Mouse (Mus musculus): ENCODE measurements around the gene Sart1. TPM values are rescaled to one million over a fixed set of nuclear protein-coding genes. Genes with fewer than 3 reads are reported as not detected.

The Sart1 gene
- total and polyA plus RNA-seq, 3 experiments: 40.5 to 183 (median 75.5) TPM

DNA sequence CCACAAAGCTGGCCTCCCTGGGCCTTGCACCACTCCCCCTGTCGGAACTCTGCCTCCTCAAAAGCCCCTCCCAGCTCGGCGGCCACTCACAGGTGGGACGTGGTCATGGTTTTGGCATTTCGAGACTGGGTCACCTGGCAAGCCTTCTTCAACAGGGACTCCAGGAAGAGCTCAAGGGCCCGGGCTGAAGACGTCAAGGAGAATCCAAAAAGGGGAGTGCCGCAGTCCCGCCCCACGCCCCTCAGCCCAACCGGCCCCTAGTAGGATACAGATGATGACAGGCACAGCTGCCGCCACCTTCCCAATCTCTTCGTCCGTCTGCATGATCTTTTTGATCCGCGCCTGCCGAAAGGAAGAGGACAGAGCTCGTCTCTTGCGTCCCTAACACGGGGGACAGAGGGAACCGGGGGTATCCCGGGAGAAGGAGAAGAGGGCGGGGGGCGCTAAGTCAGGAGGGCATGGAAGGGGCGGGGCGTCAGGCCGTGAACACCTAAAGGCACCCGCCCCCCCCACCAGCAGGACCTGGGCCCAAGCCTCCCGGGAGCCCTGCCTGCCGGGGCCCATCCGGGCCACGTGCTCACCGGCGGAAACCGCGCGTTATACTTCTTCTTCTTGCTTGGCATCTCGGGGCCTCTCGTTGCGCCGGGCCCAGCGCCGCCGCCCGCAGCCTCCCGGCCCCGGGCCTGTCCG lies 35.7 kb upstream of the Sart1 start:
- no peak for ATAC-seq (ENCODE audit: extremely low read depth, insufficient number of reproducible peaks, low FRiP score, poor library complexity, severe bottlenecking)
- Histone ChIP-seq H3K9me3 (replicated peaks) (no peaks in the 10 kb centered on the region), H3K27me3 (ENCODE audit: insufficient read depth, low read length) (no peaks in the 10 kb centered on the region), H3K36me3 (replicated peaks) (peaks cover 74% of the 10 kb centered on the region), H3K4me1 (ENCODE audit: insufficient read depth, low read depth, low read length) (peaks cover 55% of the 10 kb centered on the region), H3K4me3 (ENCODE audit: low read depth, low read length) (peak overlapping the region; percentile 100)
- DNase-seq (ENCODE audit: low spot score): peak; percentile 51
- no peak for TF ChIP-seq POLR2AphosphoS5 (IDR thresholded peaks at IDR 0.05; ENCODE audit: insufficient replicate concordance, low read depth, low read length)
- TF ChIP-seq GATA2 (IDR thresholded peaks at IDR 0.05; ENCODE audit: borderline replicate concordance, low read depth, low read length): no peak
- no peak for TF ChIP-seq TAL1 (conservative IDR thresholded peaks at IDR 0.05; ENCODE audit: low read depth, low read length)
- no peak for TF ChIP-seq CTCF (IDR thresholded peaks at IDR 0.05; ENCODE audit: low read depth, low read length)
- no peak for TF ChIP-seq GATA1 (IDR thresholded peaks at IDR 0.05; ENCODE audit: borderline replicate concordance, low read length)

DNA sequence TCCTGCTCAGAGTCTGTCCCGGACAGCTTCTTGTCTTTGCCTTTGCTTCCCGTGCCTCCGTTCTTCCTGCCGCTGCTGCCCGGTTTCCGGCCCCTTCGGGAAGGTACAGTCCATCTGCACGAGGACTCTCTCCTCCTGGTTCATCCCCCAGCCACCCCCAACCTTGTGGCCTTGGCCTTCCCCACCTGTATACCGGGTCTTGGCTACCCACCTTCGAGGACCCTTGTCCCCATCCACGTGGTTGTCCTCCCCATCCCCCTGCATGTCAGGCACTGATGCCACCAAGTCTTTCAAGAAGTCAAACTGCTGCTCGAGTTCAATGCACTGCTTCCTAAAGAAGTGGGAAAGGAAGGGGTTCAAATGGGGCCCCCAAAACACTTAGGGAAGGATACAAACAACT lies 35.1 kb upstream of the Sart1 start:
- no peak for TF ChIP-seq GATA2 (IDR thresholded peaks at IDR 0.05; ENCODE audit: borderline replicate concordance, low read depth, low read length)
- TF ChIP-seq POLR2AphosphoS5 (IDR thresholded peaks at IDR 0.05; ENCODE audit: insufficient replicate concordance, low read depth, low read length): no peak
- no peak for TF ChIP-seq TAL1 (conservative IDR thresholded peaks at IDR 0.05; ENCODE audit: low read depth, low read length)
- TF ChIP-seq CTCF (IDR thresholded peaks at IDR 0.05; ENCODE audit: low read depth, low read length): no peak
- no peak for TF ChIP-seq GATA1 (IDR thresholded peaks at IDR 0.05; ENCODE audit: borderline replicate concordance, low read length)
- ATAC-seq (ENCODE audit: extremely low read depth, insufficient number of reproducible peaks, low FRiP score, poor library complexity, severe bottlenecking): no peak
- DNase-seq (ENCODE audit: low spot score): no peak

DNA sequence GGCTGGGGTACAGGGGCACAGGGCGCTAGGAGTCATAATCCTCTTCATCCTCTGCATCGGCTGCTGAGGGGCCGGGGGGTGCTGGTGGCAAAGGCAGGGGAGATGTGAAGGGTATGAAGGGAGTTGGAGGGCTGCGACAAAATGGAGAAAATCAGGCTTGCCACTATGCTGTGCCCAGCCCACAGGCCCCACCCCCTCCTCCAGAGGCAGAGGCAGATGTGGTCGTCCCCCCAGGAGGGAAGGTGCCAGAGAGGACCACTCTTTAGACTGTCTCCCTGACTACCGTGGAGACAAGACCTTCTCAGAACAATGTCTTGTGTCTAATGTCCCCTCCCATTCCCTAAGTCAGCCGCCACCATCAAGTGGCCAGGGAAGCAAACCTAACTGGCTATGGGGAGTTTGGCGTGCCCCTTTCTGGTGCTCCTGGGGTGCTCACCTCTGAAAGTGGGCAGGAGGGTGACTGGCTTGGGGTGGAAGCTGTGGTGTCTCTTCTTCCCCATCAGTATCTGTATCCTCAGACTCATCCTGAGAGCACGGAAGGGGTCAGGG lies 34.5 kb upstream of the Sart1 start:
- no peak for DNase-seq (ENCODE audit: low spot score)
- TF ChIP-seq CTCF (IDR thresholded peaks at IDR 0.05; ENCODE audit: low read depth, low read length) (no peak), TAL1 (conservative IDR thresholded peaks at IDR 0.05; ENCODE audit: low read depth, low read length) (no peak), POLR2AphosphoS5 (IDR thresholded peaks at IDR 0.05; ENCODE audit: insufficient replicate concordance, low read depth, low read length) (no peak), GATA2 (IDR thresholded peaks at IDR 0.05; ENCODE audit: borderline replicate concordance, low read depth, low read length) (no peak), GATA1 (IDR thresholded peaks at IDR 0.05; ENCODE audit: borderline replicate concordance, low read length) (no peak)
- no peaks in the 10 kb centered on the region for H3K9me3 ChIP-seq (replicated peaks)
- ATAC-seq (ENCODE audit: extremely low read depth, insufficient number of reproducible peaks, low FRiP score, poor library complexity, severe bottlenecking): no peak
- no peaks in the 10 kb centered on the region for H3K27me3 ChIP-seq (ENCODE audit: insufficient read depth, low read length)
- H3K4me1 ChIP-seq (ENCODE audit: insufficient read depth, low read depth, low read length): peaks cover 49% of the 10 kb centered on the region
- peak overlapping the region; percentile 100; the same call in 1 of the 2 replicates for H3K4me3 ChIP-seq (ENCODE audit: low read depth, low read length)
- H3K36me3 ChIP-seq (replicated peaks): peaks cover 70% of the 10 kb centered on the region

More for the DNA sequence above, 35.1 kb upstream of the Sart1 start:
- Histone ChIP-seq H3K36me3 (replicated peaks) (peaks cover 70% of the 10 kb centered on the region), H3K4me3 (ENCODE audit: low read depth, low read length) (peak overlapping the region; percentile 100), H3K27me3 (ENCODE audit: insufficient read depth, low read length) (no peaks in the 10 kb centered on the region), H3K9me3 (replicated peaks) (no peaks in the 10 kb centered on the region), H3K4me1 (ENCODE audit: insufficient read depth, low read depth, low read length) (peaks cover 50% of the 10 kb centered on the region)

DNA sequence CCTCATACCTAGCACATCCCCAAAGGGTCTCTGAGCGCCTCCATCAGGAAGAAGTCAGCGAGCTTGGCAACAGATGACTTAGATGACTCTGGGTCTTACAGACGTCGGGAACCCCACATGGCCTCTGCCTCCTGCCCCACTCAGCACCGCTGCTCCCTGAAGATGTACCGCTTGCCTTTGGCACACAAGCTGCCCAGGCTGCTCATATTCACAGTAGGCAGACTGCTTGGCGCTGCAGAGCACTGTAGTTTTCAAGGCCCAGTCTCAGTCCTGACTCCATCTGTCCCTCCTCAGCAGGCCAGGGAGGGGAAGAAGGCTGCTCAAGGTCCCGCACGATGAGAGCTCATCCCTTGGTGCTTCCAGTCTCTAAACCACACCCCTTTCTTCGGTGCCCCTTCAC lies 33.8 kb upstream of the Sart1 start:
- Histone ChIP-seq H3K27me3 (ENCODE audit: insufficient read depth, low read length) (no peaks in the 10 kb centered on the region), H3K4me1 (ENCODE audit: insufficient read depth, low read depth, low read length) (peaks cover 45% of the 10 kb centered on the region), H3K36me3 (replicated peaks) (peaks cover 71% of the 10 kb centered on the region), H3K9me3 (replicated peaks) (no peaks in the 10 kb centered on the region), H3K4me3 (ENCODE audit: low read depth, low read length) (no peak overlapping the region)
- DNase-seq (ENCODE audit: low spot score): no peak
- TF ChIP-seq POLR2AphosphoS5 (IDR thresholded peaks at IDR 0.05; ENCODE audit: insufficient replicate concordance, low read depth, low read length): no peak
- no peak for TF ChIP-seq CTCF (IDR thresholded peaks at IDR 0.05; ENCODE audit: low read depth, low read length)
- no peak for TF ChIP-seq TAL1 (conservative IDR thresholded peaks at IDR 0.05; ENCODE audit: low read depth, low read length)
- TF ChIP-seq GATA1 (IDR thresholded peaks at IDR 0.05; ENCODE audit: borderline replicate concordance, low read length): no peak
- no peak for TF ChIP-seq GATA2 (IDR thresholded peaks at IDR 0.05; ENCODE audit: borderline replicate concordance, low read depth, low read length)
- ATAC-seq (ENCODE audit: extremely low read depth, insufficient number of reproducible peaks, low FRiP score, poor library complexity, severe bottlenecking): no peak

DNA sequence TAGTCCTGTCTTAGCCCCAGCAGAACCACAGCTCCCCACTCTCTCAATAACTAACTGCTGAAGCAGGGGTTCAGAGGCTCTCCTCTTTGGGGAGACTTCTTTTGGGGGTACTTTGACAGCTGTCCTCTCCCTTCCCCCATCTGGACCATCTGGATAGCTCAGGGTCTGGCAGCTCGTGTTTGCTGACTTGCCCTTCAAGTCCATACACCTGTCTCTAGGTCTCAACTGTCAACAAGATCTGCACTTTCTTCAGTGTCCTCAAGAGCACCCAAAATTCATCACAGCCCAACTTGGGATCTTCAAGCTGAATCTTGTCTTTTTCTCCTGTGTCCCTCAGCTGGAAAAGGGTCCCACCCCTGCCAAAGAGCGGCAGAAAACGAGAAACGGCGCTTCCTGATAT lies 33.3 kb upstream of the Sart1 start:
- TF ChIP-seq GATA1 (IDR thresholded peaks at IDR 0.05; ENCODE audit: borderline replicate concordance, low read length) (no peak), CTCF (IDR thresholded peaks at IDR 0.05; ENCODE audit: low read depth, low read length) (no peak), TAL1 (conservative IDR thresholded peaks at IDR 0.05; ENCODE audit: low read depth, low read length) (no peak), GATA2 (IDR thresholded peaks at IDR 0.05; ENCODE audit: borderline replicate concordance, low read depth, low read length) (no peak), POLR2AphosphoS5 (IDR thresholded peaks at IDR 0.05; ENCODE audit: insufficient replicate concordance, low read depth, low read length) (no peak)
- Histone ChIP-seq H3K36me3 (replicated peaks) (peaks cover 66% of the 10 kb centered on the region), H3K4me1 (ENCODE audit: insufficient read depth, low read depth, low read length) (peaks cover 40% of the 10 kb centered on the region), H3K9me3 (replicated peaks) (no peaks in the 10 kb centered on the region), H3K4me3 (ENCODE audit: low read depth, low read length) (no peak overlapping the region), H3K27me3 (ENCODE audit: insufficient read depth, low read length) (no peaks in the 10 kb centered on the region)
- ATAC-seq (ENCODE audit: extremely low read depth, insufficient number of reproducible peaks, low FRiP score, poor library complexity, severe bottlenecking) (no peak), DNase-seq (ENCODE audit: low spot score) (no peak)

DNA sequence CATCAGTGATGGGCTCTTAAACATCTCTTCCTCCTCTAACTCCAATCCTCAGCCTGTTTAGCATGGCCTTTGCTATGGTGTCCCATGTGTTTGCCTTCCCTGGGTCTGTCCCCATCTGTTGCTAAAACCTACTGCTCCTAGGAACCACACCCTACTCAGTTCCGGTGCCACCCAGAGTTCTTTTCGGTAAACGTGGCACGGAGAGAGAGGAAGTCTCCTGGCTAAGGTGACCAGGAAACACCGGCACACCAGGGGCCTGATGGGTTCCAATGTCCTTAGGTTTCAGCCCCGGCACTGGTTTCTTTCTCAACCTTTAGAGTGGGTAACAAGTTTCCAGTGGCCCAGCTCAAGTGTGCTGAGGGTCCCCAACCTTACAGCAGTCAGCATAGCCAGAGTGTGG lies 32.1 kb upstream of the Sart1 start:
- Histone ChIP-seq H3K4me1 (ENCODE audit: insufficient read depth, low read depth, low read length) (peaks cover 28% of the 10 kb centered on the region), H3K4me3 (ENCODE audit: low read depth, low read length) (no peak overlapping the region), H3K27me3 (ENCODE audit: insufficient read depth, low read length) (peaks cover under 1% of the 10 kb centered on the region; the same call in 1 of the 2 replicates), H3K36me3 (replicated peaks) (peaks cover 55% of the 10 kb centered on the region), H3K9me3 (replicated peaks) (no peaks in the 10 kb centered on the region)
- DNase-seq (ENCODE audit: low spot score): no peak
- TF ChIP-seq POLR2AphosphoS5 (IDR thresholded peaks at IDR 0.05; ENCODE audit: insufficient replicate concordance, low read depth, low read length) (no peak), CTCF (IDR thresholded peaks at IDR 0.05; ENCODE audit: low read depth, low read length) (no peak), GATA1 (IDR thresholded peaks at IDR 0.05; ENCODE audit: borderline replicate concordance, low read length) (no peak)
- ATAC-seq (ENCODE audit: extremely low read depth, insufficient number of reproducible peaks, low FRiP score, poor library complexity, severe bottlenecking): no peak

Data from G1E (cell line).